Mouse (Mus musculus) heart, embryonic 11.5 days (tissue): Measurements from ENCODE around the gene Fgf22. TPM values are rescaled to one million over a fixed set of nuclear protein-coding genes. Genes with fewer than 3 reads are reported as not detected.

Experiments
- ATAC-seq: fragments of 200-750 bp; cut with Nextera tagmentation; replicated peaks from 2 replicates; pipeline ENCODE4 v1.8.0; 2017; ENCODE audit warnings: moderate library complexity; ENCODE audit not compliant: insufficient number of reproducible peaks, low FRiP score, low TSS enrichment
- H3K27ac ChIP-seq: fragments of 300-500 bp; sonication (generic); 2 replicates; pipeline ENCODE4 v1.5.1; 2014; ENCODE audit warnings: mild to moderate bottlenecking, low read depth, low read length
- H3K27me3 ChIP-seq: fragments of 300-500 bp; sonication (generic); 2 replicates; pipeline ENCODE4 v1.6.1; 2014; ENCODE audit warnings: mild to moderate bottlenecking, low read length, mixed read lengths; ENCODE audit not compliant: control insufficient read depth, insufficient read depth
- H3K36me3 ChIP-seq: fragments of 300-500 bp; sonication (generic); 2 replicates; pipeline ENCODE4 v1.6.1; 2014; ENCODE audit warnings: mild to moderate bottlenecking, low read length, moderate library complexity, mixed read lengths; ENCODE audit not compliant: control insufficient read depth, insufficient read depth
- H3K4me1 ChIP-seq: fragments of 300-500 bp; sonication (generic); 2 replicates; pipeline ENCODE4 v1.6.1; 2014; ENCODE audit warnings: low read length; ENCODE audit not compliant: control insufficient read depth, insufficient read depth
- H3K4me2 ChIP-seq: fragments of 300-500 bp; sonication (generic); 2 replicates; pipeline ENCODE4 v1.6.1; 2014; ENCODE audit warnings: mild to moderate bottlenecking, moderate library complexity
- H3K4me3 ChIP-seq: fragments of 300-500 bp; sonication (generic); 2 replicates; pipeline ENCODE4 v1.5.1; 2014; ENCODE audit warnings: low read depth, low read length
- H3K9ac ChIP-seq: fragments of 300-500 bp; sonication (generic); 2 replicates; pipeline ENCODE4 v1.6.1; 2014; ENCODE audit warnings: mild to moderate bottlenecking, low read depth, low read length, moderate library complexity
- H3K9me3 ChIP-seq: fragments of 300-500 bp; sonication (generic); replicated peaks from 2 replicates; pipeline ENCODE4 v1.6.1; 2016; ENCODE audit warnings: low read length; ENCODE audit not compliant: control insufficient read depth
- WGBS: fragments of 180-500 bp; shearing (Covaris S2); extraction: QIAGEN DNeasy Blood & Tissue Kit; methylation state at CpG from one replicate; pipeline ENCODE4 v1.1.7; 2014; ENCODE audit not compliant: insufficient replicate concordance; 5-methylcytosine and 5-hydroxymethylcytosine counted together
- polyA plus RNA-seq: library from polyadenylated mRNA; unstranded; fragments of >200 nt; fragmentation: Nextera tagmentation; extraction: Ambion mirVana; gene quantifications from 2 replicates; pipeline ENCODE4 v1.2.1, GENCODE M21; 2014

Gene Fgf22
- polyA plus RNA-seq, 1 experiment from 2014 or later, result 0.26 TPM

GRCm38 (mm10) chr10:79723692-79724091, 31.2 kb upstream of the Fgf22 start:
- Histone ChIP-seq H3K4me1 (no peaks in the 10 kb centered on the region), H3K27me3 (peaks cover 7% of the 10 kb centered on the region), H3K4me2 (no peak overlapping the region), H3K36me3 (no peaks in the 10 kb centered on the region), H3K9me3 (no peaks in the 10 kb centered on the region), H3K9ac (no peak overlapping the region), H3K27ac (no peak overlapping the region), H3K4me3 (no peak overlapping the region)
- no peak for ATAC-seq
- 66% methylated on average over 7 of the region's 7 CpGs for WGBS

- Histone ChIP-seq H3K27ac (no peak overlapping the region), H3K9me3 (no peaks in the 10 kb centered on the region), H3K4me1 (no peaks in the 10 kb centered on the region), H3K27me3 (no peaks in the 10 kb centered on the region; the same call in 1 of the 2 replicates), H3K4me3 (no peak overlapping the region), H3K4me2 (no peak overlapping the region), H3K9ac (no peak overlapping the region), H3K36me3 (no peaks in the 10 kb centered on the region)
- no peak for ATAC-seq
- 40% methylated on average over 11 of the region's 11 CpGs for WGBS
These were observed 28.8 kb upstream of the Fgf22 start for GRCm38 (mm10) chr10:79726090-79726489.

- 62% methylated on average over 28 of the region's 28 CpGs for WGBS
- H3K4me3 ChIP-seq, result no peak overlapping the region
- H3K4me1 ChIP-seq, result no peaks in the 10 kb centered on the region
These were observed 26.3 kb upstream of the Fgf22 start for GRCm38 (mm10) chr10:79728323-79729249.

GRCm38 (mm10) chr10:79729357-79729965, 25.4 kb upstream of the Fgf22 start:
- no peaks in the 10 kb centered on the region for H3K9me3 ChIP-seq
- WGBS, result 81% methylated on average over 13 of the region's 13 CpGs
- no peaks in the 10 kb centered on the region; the same call in 1 of the 2 replicates for H3K27me3 ChIP-seq
- no peak overlapping the region for H3K27ac ChIP-seq
- H3K4me1 ChIP-seq, result no peaks in the 10 kb centered on the region
- H3K9ac ChIP-seq, result no peak overlapping the region
- 0 out of 2 replicates have a peak, but pooled peaks cover 3% of the 10 kb centered on the region for H3K36me3 ChIP-seq
- no peak overlapping the region for H3K4me3 ChIP-seq
- H3K4me2 ChIP-seq, result no peak overlapping the region
- no peak; the same call in 1 of the 2 replicates for ATAC-seq

More at GRCm38 (mm10) chr10:79728323-79729249, 26.3 kb upstream of the Fgf22 start:
- Histone ChIP-seq H3K9ac (no peak overlapping the region), H3K36me3 (no peaks in the 10 kb centered on the region), H3K27ac (no peak overlapping the region), H3K4me2 (no peak overlapping the region), H3K27me3 (no peaks in the 10 kb centered on the region; the same call in 1 of the 2 replicates), H3K9me3 (no peaks in the 10 kb centered on the region)
- ATAC-seq, result no peak

- H3K4me1 ChIP-seq, result peaks cover 3% of the 10 kb centered on the region; the same call in 1 of the 2 replicates
- peaks cover 18% of the 10 kb centered on the region for H3K9me3 ChIP-seq
- H3K36me3 ChIP-seq, result peaks cover 24% of the 10 kb centered on the region
- H3K27ac ChIP-seq, result no peak overlapping the region
- no peak overlapping the region for H3K4me2 ChIP-seq
- WGBS, result 92% methylated on average over 1 of the region's 1 CpGs
- no peak overlapping the region for H3K9ac ChIP-seq
- H3K27me3 ChIP-seq, result peaks cover 24% of the 10 kb centered on the region
- H3K4me3 ChIP-seq, result no peak overlapping the region
- no peak for ATAC-seq
These were observed 22.4 kb upstream of the Fgf22 start for GRCm38 (mm10) chr10:79732500-79732899.

- H3K4me1 ChIP-seq, result peaks cover 3% of the 10 kb centered on the region; the same call in 1 of the 2 replicates
- no peak overlapping the region for H3K4me2 ChIP-seq
- no peak for ATAC-seq
- no peak overlapping the region for H3K27ac ChIP-seq
- peaks cover 31% of the 10 kb centered on the region for H3K9me3 ChIP-seq
- WGBS, result 71% methylated on average over 15 of the region's 15 CpGs
- no peak overlapping the region for H3K4me3 ChIP-seq
- H3K27me3 ChIP-seq, result peaks cover 24% of the 10 kb centered on the region
- peaks cover 37% of the 10 kb centered on the region for H3K36me3 ChIP-seq
- no peak overlapping the region for H3K9ac ChIP-seq
These were observed 21.0 kb upstream of the Fgf22 start for GRCm38 (mm10) chr10:79733847-79734246.

GRCm38 (mm10) chr10:79735361-79735760, 19.5 kb upstream of the Fgf22 start:
- H3K36me3 ChIP-seq, result peaks cover 52% of the 10 kb centered on the region
- H3K4me2 ChIP-seq, result peak overlapping the region; percentile 43
- peaks cover 24% of the 10 kb centered on the region for H3K27me3 ChIP-seq
- ATAC-seq, result no peak
- peaks cover 3% of the 10 kb centered on the region; the same call in 1 of the 2 replicates for H3K4me1 ChIP-seq
- WGBS, result 27% methylated on average over 46 of the region's 52 CpGs
- H3K27ac ChIP-seq, result no peak overlapping the region
- H3K9ac ChIP-seq, result 0 out of 2 replicates have a peak overlapping the region, but pooled peaks have one; percentile 34
- H3K9me3 ChIP-seq, result peaks cover 47% of the 10 kb centered on the region
- H3K4me3 ChIP-seq, result 0 out of 2 replicates have a peak overlapping the region, but pooled peaks have one; percentile 12

- Histone ChIP-seq H3K4me3 (no peak overlapping the region), H3K27ac (no peak overlapping the region), H3K9ac (no peak overlapping the region), H3K4me1 (peaks cover 3% of the 10 kb centered on the region; the same call in 1 of the 2 replicates), H3K27me3 (peaks cover 24% of the 10 kb centered on the region), H3K9me3 (peaks cover 58% of the 10 kb centered on the region), H3K36me3 (peaks cover 66% of the 10 kb centered on the region), H3K4me2 (no peak overlapping the region)
- ATAC-seq, result no peak
- 90% methylated on average over 14 of the region's 14 CpGs for WGBS
These were observed 18.2 kb upstream of the Fgf22 start for GRCm38 (mm10) chr10:79736706-79737105.
